In the genomic region with DNA sequence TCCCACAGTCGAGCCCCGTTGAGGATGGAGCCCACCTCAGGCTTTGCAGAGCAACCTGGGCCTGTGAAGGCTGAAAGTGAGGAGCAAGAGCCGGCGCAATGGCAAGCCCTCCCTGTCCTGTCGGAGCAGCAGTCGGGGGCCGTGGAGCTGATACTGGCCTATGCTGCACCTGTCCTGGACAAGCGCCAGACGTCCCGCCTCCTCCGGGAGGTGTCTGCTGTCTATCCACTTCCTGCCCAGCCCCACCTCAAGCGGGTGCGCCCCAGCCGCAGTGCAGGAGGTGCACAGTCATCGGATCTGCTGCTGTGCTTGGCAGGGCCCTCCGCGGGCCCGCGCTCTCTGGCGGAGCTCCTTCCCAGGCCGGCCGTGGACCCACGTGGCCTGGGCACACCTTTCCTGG, we compare ENCODE assay signal across 16 mouse cellular contexts. TPM values are rescaled to one million over a fixed set of nuclear protein-coding genes. Genes with fewer than 3 reads are reported as not detected.
DNase-seq lines count a peak whose midpoint lies in the region; TF ChIP-seq lines count a peak whose summit lies in the region.
"Had no signal": no experiment of that assay in that cellular context is flagged by ENCODE, and none has a peak within 500 bp of the region (broad histone marks: within the 10 kb centered on the region; RNA-seq: fewer than 3 reads in every experiment).

No protein-coding gene starts in this region.

- peaks cover 58% of the 10 kb centered on the region for H3K4me1 ChIP-seq in spleen, adult 2 months (ENCODE audit: control insufficient read depth, insufficient read depth, insufficient read length)
- peaks cover 30% of the 10 kb centered on the region for H3K4me1 ChIP-seq in limb, embryonic 10.5 days

- TF ChIP-seq CTCF in spleen, adult 2 months (IDR thresholded peaks at IDR 0.05; ENCODE audit: extremely low read depth, insufficient read depth, insufficient read length, insufficient replicate concordance): no peak

- H3K27ac ChIP-seq in spleen, adult 2 months (ENCODE audit: insufficient read depth, low read length): peak overlapping the region; percentile 39; the same call in 1 of the 2 replicates
- no peak overlapping the region for H3K27ac ChIP-seq in limb, embryonic 10.5 days
- H3K27ac ChIP-seq: embryonic facial prominence, embryonic 12.5 days; limb, embryonic 12.5 days; neural tube, embryonic 15.5 days had no signal

- H3K27me3 ChIP-seq in spleen, adult 2 months (ENCODE audit: control insufficient read depth, insufficient read depth, low read length): no peaks in the 10 kb centered on the region
- no peaks in the 10 kb centered on the region for H3K27me3 ChIP-seq in limb, embryonic 10.5 days (ENCODE audit: low read depth, poor library complexity, severe bottlenecking)
- H3K27me3 ChIP-seq: embryonic facial prominence, embryonic 12.5 days; limb, embryonic 12.5 days; neural tube, embryonic 15.5 days; Patski had no signal

- H3K4me3 ChIP-seq in spleen, adult 2 months (ENCODE audit: extremely low read depth, insufficient read depth, insufficient read length): no peak overlapping the region
- H3K4me3 ChIP-seq in limb, embryonic 10.5 days: 0 out of 2 replicates have a peak overlapping the region, but pooled peaks have one; percentile 5
- H3K4me3 ChIP-seq: embryonic facial prominence, embryonic 12.5 days; limb, embryonic 12.5 days; neural tube, embryonic 15.5 days had no signal

- 62% methylated on average over 23 of the region's 23 CpGs for WGBS in spleen, adult 2 months
- 94% methylated on average over 23 of the region's 23 CpGs for WGBS in limb, embryonic 10.5 days

- no peaks in the 10 kb centered on the region for H3K9me3 ChIP-seq in limb, embryonic 10.5 days (replicated peaks)
- H3K9me3 ChIP-seq: embryonic facial prominence, embryonic 12.5 days; limb, embryonic 12.5 days; neural tube, embryonic 15.5 days had no signal

- TF ChIP-seq POLR2A in spleen, adult 2 months (IDR thresholded peaks at IDR 0.05; ENCODE audit: low read depth, low read length): no peak

- DNase-seq in cerebellum, postnatal 25 days: peak; percentile 26 to 60
- no peak for DNase-seq in cerebellum, adult 18-20 months
- peak in 1 of 2 experiments; percentile 33 for DNase-seq in spleen, adult 2 months (ENCODE audit: low read depth in 1 of 2, low spot score in 2 of 2)
- DNase-seq in spleen, postnatal 14 days (ENCODE audit: low spot score in 2 of 2): no peak
- no peak for DNase-seq in limb, embryonic 10.5 days (ENCODE audit: low spot score)
- DNase-seq in thymus, postnatal 4 days: peak; percentile 67
- no peak for DNase-seq in heart, adult 9 months (ENCODE audit: low spot score in 2 of 2)
- no peak for DNase-seq in adrenal gland, postnatal 36 days
- DNase-seq: gastrocnemius, postnatal 36 days; kidney, adult 8-10 months; lung, postnatal 14 days; right cerebral cortex, postnatal 14 days had no signal

- H3K36me3 ChIP-seq in spleen, adult 2 months (ENCODE audit: control insufficient read depth, insufficient read depth, low read length): peaks cover 17% of the 10 kb centered on the region
- H3K36me3 ChIP-seq in limb, embryonic 10.5 days: peaks cover 58% of the 10 kb centered on the region

RNA-seq across cellular contexts. Expression of a gene that starts 0.5 kb away (rescaled TPM):
- 2.9 and 3.0 TPM in 2 replicates for polyA plus RNA-seq in spleen, adult 2 months (2012; rRNA removed)
- 5.1 and 5.2 TPM in 2 replicates for polyA plus RNA-seq in limb, embryonic 10.5 days (2016; fragmentation: Nextera tagmentation; extraction: Ambion mirVana)
- total RNA-seq in adrenal gland, postnatal 36 days (2021): 1 to 10 TPM; 1.6 to 2.6 TPM

RNA-seq across cellular contexts. Expression of a gene that starts 3.6 kb away (rescaled TPM):
- 17.0 and 25.7 TPM in 2 replicates for polyA plus RNA-seq in spleen, adult 2 months (2012; rRNA removed)
- 11.1 and 13.4 TPM in 2 replicates for polyA plus RNA-seq in limb, embryonic 10.5 days (2016; fragmentation: Nextera tagmentation; extraction: Ambion mirVana)
- total RNA-seq in adrenal gland, postnatal 36 days (2021): 1 to 10 TPM; 2.7 to 6.1 TPM

RNA-seq across cellular contexts. Expression of a gene that starts 3.6 kb away (rescaled TPM):
- polyA plus RNA-seq in spleen, adult 2 months (2012; rRNA removed): 94.8 and 110 TPM in 2 replicates
- 87.8 and 92.2 TPM in 2 replicates for polyA plus RNA-seq in limb, embryonic 10.5 days (2016; fragmentation: Nextera tagmentation; extraction: Ambion mirVana)
- total RNA-seq in adrenal gland, postnatal 36 days (2021): 10 to 100 TPM; 64.3 to 64.6 TPM

RNA-seq across cellular contexts. Expression of a gene that starts 16.2 kb away (rescaled TPM):
- polyA plus RNA-seq in spleen, adult 2 months (2012; rRNA removed): 220 and 302 TPM in 2 replicates
- polyA plus RNA-seq in limb, embryonic 10.5 days (2016; fragmentation: Nextera tagmentation; extraction: Ambion mirVana): 104 and 108 TPM in 2 replicates
- total RNA-seq in adrenal gland, postnatal 36 days (2021): 100 to 1,000 TPM; 103 to 107 TPM

RNA-seq across cellular contexts. Expression of a gene that starts 16.3 kb away (rescaled TPM):
- 206 and 283 TPM in 2 replicates for polyA plus RNA-seq in spleen, adult 2 months (2012; rRNA removed)
- polyA plus RNA-seq in limb, embryonic 10.5 days (2016; fragmentation: Nextera tagmentation; extraction: Ambion mirVana): 237 and 255 TPM in 2 replicates
- 100 to 1,000 TPM; 129 to 135 TPM for total RNA-seq in adrenal gland, postnatal 36 days (2021)

Comparison
In these comparisons a context has a peak if more than half of its experiments do, and no peak if none do; other contexts are left out.
1. DNase-seq: peak in cerebellum, postnatal 25 days (2 of 2) and thymus, postnatal 4 days (single experiment); none in cerebellum, adult 18-20 months (0 of 2), spleen, postnatal 14 days (0 of 2), limb, embryonic 10.5 days (single experiment), heart, adult 9 months (0 of 2) and adrenal gland, postnatal 36 days (0 of 2).